Mouse (Mus musculus) olfactory bulb, adult 2 months (tissue): Measurements from ENCODE around the gene Unc119.

Experiments used
- CTCF ChIP-seq: fragments of 200-500 bp; IDR thresholded peaks from 2 replicates; pipeline ENCODE4 v1.5.1; 2012; ENCODE audit warnings: low read depth, mild to moderate bottlenecking, low read length, moderate library complexity; ENCODE audit not compliant: insufficient read depth
- POLR2A ChIP-seq: fragments of 200-500 bp; IDR thresholded peaks from 2 replicates; pipeline ENCODE4 v1.6.1; 2012; ENCODE audit warnings: mild to moderate bottlenecking, low read depth, low read length, moderate library complexity; ENCODE audit not compliant: insufficient read depth

- TF ChIP-seq POLR2A, result no peak
- TF ChIP-seq CTCF, result no peak
Observed at GRCm38 (mm10) chr11:78374147-78374546, 30.9 kb downstream of the Unc119 start.
